ENCODE assay signal across 8 mouse cellular contexts in genomic region chr17:31557124-31557880, GRCm38 (mm10). TPM values are rescaled to one million over a fixed set of nuclear protein-coding genes. Genes with fewer than 3 reads are reported as not detected.
DNase-seq lines count a peak whose midpoint lies in the region; ATAC-seq and TF ChIP-seq lines count a peak whose summit lies in the region.

No protein-coding gene starts in this region.

- no peaks in the 10 kb centered on the region for H3K9me3 ChIP-seq in liver, postnatal 0 days (ENCODE audit: low read length)
- no peaks in the 10 kb centered on the region for H3K9me3 ChIP-seq in embryonic facial prominence, embryonic 13.5 days
- no peaks in the 10 kb centered on the region for H3K9me3 ChIP-seq in lung, postnatal 0 days (ENCODE audit: low read length)

- peaks cover 11% of the 10 kb centered on the region for H3K4me1 ChIP-seq in liver, postnatal 0 days (ENCODE audit: insufficient read depth)
- H3K4me1 ChIP-seq in embryonic facial prominence, embryonic 13.5 days = peaks cover 16% of the 10 kb centered on the region
- H3K4me1 ChIP-seq in lung, postnatal 0 days (ENCODE audit: insufficient read depth, low read depth, low read length) = peaks cover 8% of the 10 kb centered on the region; the same call in 1 of the 2 replicates

- peak overlapping the region; percentile 44; the same call in 1 of the 2 replicates for H3K4me2 ChIP-seq in liver, postnatal 0 days (ENCODE audit: low read depth, low read length)
- no peak overlapping the region; the same call in 1 of the 2 replicates for H3K4me2 ChIP-seq in embryonic facial prominence, embryonic 13.5 days
- H3K4me2 ChIP-seq in lung, postnatal 0 days (replicated peaks; ENCODE audit: low read depth, low read length) = no peak overlapping the region

- no peak overlapping the region for H3K4me3 ChIP-seq in liver, postnatal 0 days (ENCODE audit: low read depth, low read length)
- no peak overlapping the region for H3K4me3 ChIP-seq in embryonic facial prominence, embryonic 13.5 days
- H3K4me3 ChIP-seq in lung, postnatal 0 days (ENCODE audit: low read depth, low read length) = no peak overlapping the region

- H3K36me3 ChIP-seq in liver, postnatal 0 days (replicated peaks; ENCODE audit: insufficient read depth, low read length) = no peaks in the 10 kb centered on the region
- H3K36me3 ChIP-seq in embryonic facial prominence, embryonic 13.5 days = no peaks in the 10 kb centered on the region
- H3K36me3 ChIP-seq in lung, postnatal 0 days (ENCODE audit: insufficient read depth, low read length) = no peaks in the 10 kb centered on the region

- WGBS in liver, postnatal 0 days (ENCODE audit: insufficient replicate concordance) = 68% methylated on average over 11 of the region's 11 CpGs
- 44% methylated on average over 11 of the region's 11 CpGs for WGBS in embryonic facial prominence, embryonic 13.5 days
- WGBS in lung, postnatal 0 days = 45% methylated on average over 11 of the region's 11 CpGs

- TF ChIP-seq EP300 in liver, postnatal 0 days (IDR thresholded peaks at IDR 0.05; ENCODE audit: low read depth) = no peak
- TF ChIP-seq EP300 in lung, postnatal 0 days (IDR thresholded peaks at IDR 0.05) = no peak

- no peak overlapping the region; the same call in 1 of the 2 replicates for H3K27ac ChIP-seq in liver, postnatal 0 days (ENCODE audit: low read depth)
- peak overlapping the region; percentile 51; the same call in 1 of the 2 replicates for H3K27ac ChIP-seq in embryonic facial prominence, embryonic 13.5 days
- no peak overlapping the region for H3K27ac ChIP-seq in lung, postnatal 0 days (ENCODE audit: low read length)

- ATAC-seq in liver, postnatal 0 days = no peak
- ATAC-seq in embryonic facial prominence, embryonic 13.5 days (ENCODE audit: insufficient number of reproducible peaks, insufficient read depth, low FRiP score, low TSS enrichment, low read depth) = peak; percentile 50; the same call in 1 of the 2 replicates
- ATAC-seq in lung, postnatal 0 days = peak; percentile 89

- DNase-seq in liver, postnatal 0 days = no peak
- DNase-seq in liver (no peak), adipocyte (ENCODE audit: low spot score) (no peak)
- DNase-seq in heart, postnatal 4 days = peak; percentile 64
- DNase-seq in lung, postnatal 0 days (ENCODE audit: low spot score) = peak; percentile 85
- DNase-seq in spleen, postnatal 14 days (ENCODE audit: low spot score in 2 of 2) = no peak
- no peak for DNase-seq in adrenal gland, postnatal 14 days

- no peak for TF ChIP-seq CTCF in liver, postnatal 0 days (IDR thresholded peaks at IDR 0.05; ENCODE audit: low read depth)
- TF ChIP-seq CTCF in lung, postnatal 0 days (IDR thresholded peaks at IDR 0.05) = no peak

- H3K9ac ChIP-seq in liver, postnatal 0 days (replicated peaks) = no peak overlapping the region
- no peak overlapping the region for H3K9ac ChIP-seq in embryonic facial prominence, embryonic 13.5 days
- H3K9ac ChIP-seq in lung, postnatal 0 days (replicated peaks; ENCODE audit: low read depth) = no peak overlapping the region

- H3K27me3 ChIP-seq in liver, postnatal 0 days (ENCODE audit: insufficient read depth, low read length) = no peaks in the 10 kb centered on the region
- H3K27me3 ChIP-seq in embryonic facial prominence, embryonic 13.5 days = no peaks in the 10 kb centered on the region
- H3K27me3 ChIP-seq in lung, postnatal 0 days (replicated peaks; ENCODE audit: insufficient read depth, low read length) = no peaks in the 10 kb centered on the region

RNA-seq across cellular contexts. Expression of gene Pknox1, which starts 7.2 kb away (rescaled TPM):
- polyA plus RNA-seq in liver, postnatal 0 days (2015; fragmentation: Nextera tagmentation; extraction: Ambion mirVana) = 5.5 and 6.1 TPM in 2 replicates
- 26.5 and 27.8 TPM in 2 replicates for polyA plus RNA-seq in embryonic facial prominence, embryonic 13.5 days (2015; fragmentation: Nextera tagmentation; extraction: Ambion mirVana)
- 10 to 100 TPM; 17.0 to 17.9 TPM for total RNA-seq in heart, postnatal 4 days (2021)
- 15.0 and 19.9 TPM in 2 replicates for polyA plus RNA-seq in lung, postnatal 0 days (2015; fragmentation: Nextera tagmentation; extraction: Ambion mirVana)
- 21.4 and 22.1 TPM in 2 replicates for total RNA-seq in adrenal gland, postnatal 14 days (2021)

RNA-seq across cellular contexts. Expression of gene Ndufv3, which starts 37.4 kb away (rescaled TPM):
- polyA plus RNA-seq in liver, postnatal 0 days (2015; fragmentation: Nextera tagmentation; extraction: Ambion mirVana) = 213 and 215 TPM in 2 replicates
- polyA plus RNA-seq in embryonic facial prominence, embryonic 13.5 days (2015; fragmentation: Nextera tagmentation; extraction: Ambion mirVana) = 237 and 238 TPM in 2 replicates
- total RNA-seq in heart, postnatal 4 days (2021) = 100 to 1,000 TPM; 873 to 920 TPM
- 207 and 233 TPM in 2 replicates for polyA plus RNA-seq in lung, postnatal 0 days (2015; fragmentation: Nextera tagmentation; extraction: Ambion mirVana)
- 547 and 568 TPM in 2 replicates for total RNA-seq in adrenal gland, postnatal 14 days (2021)

RNA-seq across cellular contexts. Expression of gene Wdr4, which starts 37.5 kb away (rescaled TPM):
- polyA plus RNA-seq in liver, postnatal 0 days (2015; fragmentation: Nextera tagmentation; extraction: Ambion mirVana) = 8.9 and 10.0 TPM in 2 replicates
- 35.7 and 39.0 TPM in 2 replicates for polyA plus RNA-seq in embryonic facial prominence, embryonic 13.5 days (2015; fragmentation: Nextera tagmentation; extraction: Ambion mirVana)
- 10 to 100 TPM; 15.9 to 16.4 TPM for total RNA-seq in heart, postnatal 4 days (2021)
- polyA plus RNA-seq in lung, postnatal 0 days (2015; fragmentation: Nextera tagmentation; extraction: Ambion mirVana) = 9.8 and 12.1 TPM in 2 replicates
- 22.2 and 26.3 TPM in 2 replicates for total RNA-seq in adrenal gland, postnatal 14 days (2021)

Comparison
In these comparisons a context has a peak if more than half of its experiments do, and no peak if none do; other contexts are left out.
1. DNase-seq: peak in heart, postnatal 4 days (single experiment) and lung, postnatal 0 days (single experiment); none in liver, postnatal 0 days (single experiment), liver (single experiment), adipocyte (single experiment), spleen, postnatal 14 days (0 of 2) and adrenal gland, postnatal 14 days (single experiment).